Mouse (Mus musculus) CD4-positive, CD25-positive, alpha-beta regulatory T cell, adult 9 weeks (primary cell): ENCODE data around the gene A26c2. TPM values are rescaled to one million over a fixed set of nuclear protein-coding genes. Genes with fewer than 3 reads are reported as not detected.

Experiments used
- polyA plus RNA-seq: library from polyadenylated mRNA; unstranded; fragments of 100-300 nt; shearing (Covaris generic); gene quantifications from one replicate; pipeline ENCODE4 v1.2.1, GENCODE M21; 2017

A26c2 gene
- polyA plus RNA-seq: not detected

GRCm38 (mm10) chr7:62823573-62823972 lies at the start of gene A26c2:
Gene A26c2, minus strand, starts transcription at chr7:62823673.

